Mouse (Mus musculus): Measurements from ENCODE around the gene Tekt4. TPM values are rescaled to one million over a fixed set of nuclear protein-coding genes. Genes with fewer than 3 reads are reported as not detected.
A peak's percentile ranks its signal among the peaks of the same experiment; 100 is the strongest.

Gene Tekt4
- total and polyA plus RNA-seq, 2 experiments from 2014 or later = 0.23 TPM; not detected in 1

DNA sequence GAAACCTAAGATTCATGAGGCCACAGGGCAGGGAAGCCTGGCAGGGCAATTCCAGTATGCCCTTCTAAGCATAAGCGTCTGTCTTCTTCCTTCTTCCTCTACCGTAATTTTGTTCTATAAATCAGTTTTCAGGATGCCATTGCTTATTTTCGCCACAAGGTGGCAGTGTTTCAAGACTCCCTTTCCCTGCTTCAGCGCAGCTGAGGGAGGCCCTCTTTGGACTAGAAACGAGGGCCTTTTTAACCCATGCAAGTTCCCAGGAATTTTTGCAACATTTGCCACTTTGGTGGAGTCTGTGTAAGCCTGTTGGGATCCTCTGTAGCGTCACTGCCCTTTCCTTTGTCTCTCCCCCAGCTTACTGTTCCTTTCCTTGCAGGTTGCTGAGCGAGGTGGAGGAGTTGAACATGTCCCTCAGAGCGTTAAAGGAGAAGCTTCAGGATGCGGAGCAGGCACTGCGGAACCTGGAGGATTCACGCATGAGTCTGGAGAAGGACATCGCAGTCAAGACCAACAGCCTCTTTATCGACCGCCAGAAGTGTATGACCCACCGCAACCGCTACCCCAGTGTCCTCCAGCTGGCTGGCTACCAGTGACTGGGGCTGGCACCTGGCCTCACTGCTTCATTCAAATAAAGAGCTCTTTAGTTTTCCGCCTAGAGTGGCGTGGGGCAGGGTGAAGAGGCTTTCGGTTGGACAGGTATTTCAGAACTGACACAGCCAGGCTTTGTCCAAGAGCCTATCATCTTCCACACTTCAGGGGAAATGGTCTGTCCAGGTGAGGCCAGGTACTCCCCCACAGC, 21.7 kb downstream of the Tekt4 start:
- Histone ChIP-seq H3K9ac (replicated peaks; ENCODE audit: low read depth, low read length) (no peak overlapping the region), H3K36me3 (replicated peaks; ENCODE audit: control insufficient read depth, insufficient read depth, low read length) (no peaks in the 10 kb centered on the region), H3K27me3 (ENCODE audit: control insufficient read depth, insufficient read depth, low read length) (peaks cover 34% of the 10 kb centered on the region), H3K27ac (ENCODE audit: low read depth) (no peak overlapping the region), H3K4me2 (ENCODE audit: low read depth, low read length) (no peak overlapping the region), H3K4me3 (ENCODE audit: low read depth, low read length) (no peak overlapping the region), H3K9me3 (replicated peaks; ENCODE audit: control insufficient read depth, low read length) (no peaks in the 10 kb centered on the region), H3K4me1 (ENCODE audit: control insufficient read depth, insufficient read depth) (peaks cover 17% of the 10 kb centered on the region; the same call in 1 of the 2 replicates)
- no peak for ATAC-seq (ENCODE audit: insufficient read depth, low read depth)
- peak; percentile 59 for DNase-seq (ENCODE audit: low spot score)
- TF ChIP-seq EP300 (IDR thresholded peaks at IDR 0.05; ENCODE audit: low read depth) (no peak), CTCF (IDR thresholded peaks at IDR 0.05; ENCODE audit: low read depth) (peak; percentile 87)
- WGBS = 35% methylated on average over 19 of the region's 19 CpGs

DNA sequence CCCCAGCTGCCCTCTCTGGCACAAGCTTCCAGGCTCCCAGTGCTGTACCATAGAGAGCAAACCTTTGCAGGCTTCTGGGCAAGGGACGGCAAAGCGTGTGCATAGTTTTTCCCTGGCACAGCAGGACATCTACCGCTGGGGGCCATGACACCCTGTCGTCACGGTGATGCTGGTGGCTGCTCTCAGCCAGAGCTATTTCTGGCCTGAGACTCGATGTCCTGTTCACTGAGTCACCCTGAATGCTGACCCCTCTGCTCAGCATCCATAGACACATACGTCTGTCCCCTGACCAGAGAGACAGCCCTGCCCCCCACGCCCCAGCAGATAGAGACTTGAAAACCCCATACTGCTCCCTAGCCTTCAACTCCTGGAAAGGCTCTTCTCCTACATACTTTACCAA, 25.7 kb downstream of the Tekt4 start:
- Histone ChIP-seq H3K9me3 (replicated peaks; ENCODE audit: control insufficient read depth, low read length) (no peaks in the 10 kb centered on the region), H3K4me1 (ENCODE audit: control insufficient read depth, insufficient read depth) (peaks cover 19% of the 10 kb centered on the region; the same call in 1 of the 2 replicates), H3K9ac (replicated peaks; ENCODE audit: low read depth, low read length) (no peak overlapping the region), H3K27me3 (ENCODE audit: control insufficient read depth, insufficient read depth, low read length) (peaks cover 15% of the 10 kb centered on the region), H3K4me2 (ENCODE audit: low read depth, low read length) (no peak overlapping the region), H3K27ac (ENCODE audit: low read depth) (no peak overlapping the region), H3K4me3 (ENCODE audit: low read depth, low read length) (no peak overlapping the region), H3K36me3 (replicated peaks; ENCODE audit: control insufficient read depth, insufficient read depth, low read length) (no peaks in the 10 kb centered on the region)
- TF ChIP-seq EP300 (IDR thresholded peaks at IDR 0.05; ENCODE audit: low read depth) = no peak
- DNase-seq (ENCODE audit: low spot score) (no peak), ATAC-seq (ENCODE audit: insufficient read depth, low read depth) (peak; percentile 71)
- WGBS = 23% methylated on average over 8 of the region's 8 CpGs

DNA sequence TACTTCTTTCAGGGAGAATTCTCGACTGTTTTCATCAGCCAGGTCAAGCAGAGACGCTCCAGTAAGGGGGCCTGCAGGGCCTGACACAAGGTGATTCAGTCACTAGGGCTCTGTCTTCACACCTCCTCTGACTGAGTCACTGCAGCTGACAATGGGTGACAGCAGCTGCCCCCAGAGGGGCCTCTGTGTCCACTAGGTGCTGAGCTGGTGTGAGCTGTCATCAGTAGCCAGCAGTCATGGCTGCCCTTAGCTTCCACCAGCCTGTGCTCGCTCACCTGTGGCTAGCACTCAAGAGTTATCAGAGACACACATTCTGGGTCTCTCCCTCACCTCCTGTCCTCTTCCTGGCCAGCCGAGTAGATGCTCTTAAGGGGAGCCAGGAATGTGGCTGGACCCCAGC, 26.4 kb downstream of the Tekt4 start:
- no peak for ATAC-seq (ENCODE audit: insufficient read depth, low read depth)

DNA sequence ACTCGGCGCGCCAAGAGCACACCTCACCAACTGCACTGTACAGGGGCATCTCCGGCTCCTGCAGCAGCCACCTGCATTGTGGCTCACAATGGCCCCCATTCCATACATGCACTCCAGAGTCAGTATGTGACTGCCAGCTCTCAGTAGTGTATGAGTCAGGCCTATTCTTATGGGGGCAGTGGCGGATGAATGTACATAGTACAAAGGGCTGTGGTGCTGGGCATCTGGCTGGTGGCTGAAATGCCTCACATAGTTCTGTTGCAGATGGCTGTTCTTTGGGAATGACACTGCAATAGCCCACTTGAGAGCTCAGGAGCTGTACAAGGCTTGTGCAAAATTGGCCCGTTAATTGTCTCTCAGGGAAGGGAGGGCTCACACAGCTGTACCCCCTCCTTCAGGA, 27.7 kb downstream of the Tekt4 start:
- H3K27ac ChIP-seq (ENCODE audit: low read depth) = no peak overlapping the region
- 60% methylated on average over 6 of the region's 6 CpGs for WGBS

More for the DNA sequence above, 26.4 kb downstream of the Tekt4 start:
- 0 out of 2 replicates have a peak, but pooled peaks cover 9% of the 10 kb centered on the region for H3K27me3 ChIP-seq (ENCODE audit: control insufficient read depth, insufficient read depth, low read length)
- no peak overlapping the region for H3K9ac ChIP-seq (replicated peaks; ENCODE audit: low read depth, low read length)
- no peak overlapping the region for H3K4me2 ChIP-seq (ENCODE audit: low read depth, low read length)
- H3K9me3 ChIP-seq (replicated peaks; ENCODE audit: control insufficient read depth, low read length) = no peaks in the 10 kb centered on the region
- WGBS = 28% methylated on average over 4 of the region's 4 CpGs
- H3K36me3 ChIP-seq (replicated peaks; ENCODE audit: control insufficient read depth, insufficient read depth, low read length) = no peaks in the 10 kb centered on the region
- H3K4me1 ChIP-seq (ENCODE audit: control insufficient read depth, insufficient read depth) = peaks cover 19% of the 10 kb centered on the region; the same call in 1 of the 2 replicates
- no peak for DNase-seq (ENCODE audit: low spot score)
- no peak overlapping the region for H3K27ac ChIP-seq (ENCODE audit: low read depth)
- H3K4me3 ChIP-seq (ENCODE audit: low read depth, low read length) = no peak overlapping the region
- TF ChIP-seq CTCF (IDR thresholded peaks at IDR 0.05; ENCODE audit: low read depth) (no peak), EP300 (IDR thresholded peaks at IDR 0.05; ENCODE audit: low read depth) (no peak)

DNA sequence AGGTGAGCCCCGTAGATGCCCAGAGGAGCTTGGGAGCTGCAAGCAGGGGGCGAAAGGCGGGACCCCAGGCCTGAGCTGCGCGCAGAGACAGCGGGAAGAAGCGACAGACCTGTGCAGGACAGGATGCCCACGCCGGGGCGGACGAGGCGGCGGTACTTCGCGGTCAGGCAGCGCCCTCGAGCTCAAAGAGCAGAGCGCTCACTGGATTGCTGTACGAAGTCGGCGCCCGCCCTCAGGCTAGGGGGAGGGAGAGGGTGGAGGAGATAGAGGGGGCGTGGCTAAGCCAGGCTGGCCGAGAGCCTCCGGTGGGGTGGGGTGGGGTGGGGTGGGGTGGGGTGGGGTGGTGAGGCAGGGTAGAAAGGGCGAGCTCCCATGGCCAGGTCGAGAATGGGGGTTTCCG, 42.6 kb downstream of the Tekt4 start, which contains the start of gene Sstr5:
Gene Sstr5 (minus strand): TSS at position 276 of the 400 bp plus-strand sequence.
- Histone ChIP-seq H3K9ac (replicated peaks; ENCODE audit: low read depth, low read length) (no peak within 1 kb of the TSS), H3K4me2 (ENCODE audit: low read depth, low read length) (no peak within 1 kb of the TSS; the same call in 1 of the 2 replicates), H3K36me3 (replicated peaks; ENCODE audit: control insufficient read depth, insufficient read depth, low read length) (no peaks in the 10 kb centered on the region), H3K4me1 (ENCODE audit: control insufficient read depth, insufficient read depth) (no peaks in the 10 kb centered on the region), H3K27ac (ENCODE audit: low read depth) (no peak within 1 kb of the TSS), H3K27me3 (ENCODE audit: control insufficient read depth, insufficient read depth, low read length) (peaks cover 38% of the 10 kb centered on the region), H3K9me3 (replicated peaks; ENCODE audit: control insufficient read depth, low read length) (no peaks in the 10 kb centered on the region), H3K4me3 (ENCODE audit: low read depth, low read length) (no peak within 1 kb of the TSS)
- no peak for ATAC-seq (ENCODE audit: insufficient read depth, low read depth)
- DNase-seq (ENCODE audit: low spot score) = no peak
- WGBS = 2% methylated on average over 25 of the region's 28 CpGs
- TF ChIP-seq EP300 (IDR thresholded peaks at IDR 0.05; ENCODE audit: low read depth) (no peak), CTCF (IDR thresholded peaks at IDR 0.05; ENCODE audit: low read depth) (no peak)

More for the DNA sequence above, 27.7 kb downstream of the Tekt4 start:
- Histone ChIP-seq H3K27me3 (ENCODE audit: control insufficient read depth, insufficient read depth, low read length) (0 out of 2 replicates have a peak, but pooled peaks cover 12% of the 10 kb centered on the region), H3K4me1 (ENCODE audit: control insufficient read depth, insufficient read depth) (peaks cover 14% of the 10 kb centered on the region; the same call in 1 of the 2 replicates), H3K4me3 (ENCODE audit: low read depth, low read length) (no peak overlapping the region), H3K4me2 (ENCODE audit: low read depth, low read length) (no peak overlapping the region), H3K9ac (replicated peaks; ENCODE audit: low read depth, low read length) (no peak overlapping the region), H3K9me3 (replicated peaks; ENCODE audit: control insufficient read depth, low read length) (no peaks in the 10 kb centered on the region), H3K36me3 (replicated peaks; ENCODE audit: control insufficient read depth, insufficient read depth, low read length) (no peaks in the 10 kb centered on the region)
- no peak for TF ChIP-seq EP300 (IDR thresholded peaks at IDR 0.05; ENCODE audit: low read depth)
- peak; percentile 50; the same call in 1 of the 2 replicates for ATAC-seq (ENCODE audit: insufficient read depth, low read depth)
- DNase-seq (ENCODE audit: low spot score) = peak; percentile 32
